Mouse (Mus musculus) stomach, postnatal 0 days (tissue): Measurements from ENCODE around the gene Fbxo11.

Experiments used
- CTCF ChIP-seq: IDR thresholded peaks from 2 replicates; pipeline ENCODE4 v1.5.1; 2016; ENCODE audit warnings: antibody characterized with exemption, low read depth, mild to moderate bottlenecking, moderate library complexity
- EP300 ChIP-seq: optimal IDR thresholded peaks from 2 replicates; pipeline ENCODE3; 2016; ENCODE audit warnings: antibody characterized with exemption

DNA sequence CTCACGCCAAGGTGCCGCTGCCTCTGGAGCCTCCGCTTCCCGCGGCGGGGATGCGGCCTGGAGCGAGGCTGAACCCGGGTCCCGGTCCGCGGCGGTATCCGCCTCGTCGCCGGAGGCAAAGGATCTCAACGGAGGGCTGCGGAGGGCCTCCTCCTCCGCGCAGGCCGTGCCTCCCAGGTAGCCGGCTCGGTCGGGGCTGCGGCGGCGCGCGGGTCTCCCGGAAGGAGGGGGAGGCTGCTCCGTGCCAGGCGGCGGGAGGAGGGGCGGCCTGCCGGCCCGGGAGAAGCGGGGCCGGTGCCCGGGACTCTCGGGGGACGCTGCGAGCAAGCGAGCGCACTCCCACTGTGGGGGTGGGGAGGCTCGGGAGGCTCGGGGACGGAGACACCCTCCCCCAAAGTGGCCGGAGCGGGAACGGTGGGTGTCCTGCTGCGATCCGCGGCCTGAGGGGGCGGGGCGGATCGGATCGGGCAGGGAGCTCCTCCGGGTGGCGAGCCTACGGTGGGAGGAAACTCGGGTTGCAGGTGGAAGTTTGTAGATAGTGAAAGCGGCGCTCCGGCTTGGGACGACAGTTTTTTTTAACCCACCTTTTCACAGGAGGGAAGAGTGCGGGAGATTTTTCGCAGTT, 89.8 kb downstream of the Fbxo11 start:
- TF ChIP-seq EP300, result no peak
- TF ChIP-seq CTCF, result no peak
